Mouse (Mus musculus): ENCODE measurements around the gene Dot1l.

The Dot1l gene

DNA sequence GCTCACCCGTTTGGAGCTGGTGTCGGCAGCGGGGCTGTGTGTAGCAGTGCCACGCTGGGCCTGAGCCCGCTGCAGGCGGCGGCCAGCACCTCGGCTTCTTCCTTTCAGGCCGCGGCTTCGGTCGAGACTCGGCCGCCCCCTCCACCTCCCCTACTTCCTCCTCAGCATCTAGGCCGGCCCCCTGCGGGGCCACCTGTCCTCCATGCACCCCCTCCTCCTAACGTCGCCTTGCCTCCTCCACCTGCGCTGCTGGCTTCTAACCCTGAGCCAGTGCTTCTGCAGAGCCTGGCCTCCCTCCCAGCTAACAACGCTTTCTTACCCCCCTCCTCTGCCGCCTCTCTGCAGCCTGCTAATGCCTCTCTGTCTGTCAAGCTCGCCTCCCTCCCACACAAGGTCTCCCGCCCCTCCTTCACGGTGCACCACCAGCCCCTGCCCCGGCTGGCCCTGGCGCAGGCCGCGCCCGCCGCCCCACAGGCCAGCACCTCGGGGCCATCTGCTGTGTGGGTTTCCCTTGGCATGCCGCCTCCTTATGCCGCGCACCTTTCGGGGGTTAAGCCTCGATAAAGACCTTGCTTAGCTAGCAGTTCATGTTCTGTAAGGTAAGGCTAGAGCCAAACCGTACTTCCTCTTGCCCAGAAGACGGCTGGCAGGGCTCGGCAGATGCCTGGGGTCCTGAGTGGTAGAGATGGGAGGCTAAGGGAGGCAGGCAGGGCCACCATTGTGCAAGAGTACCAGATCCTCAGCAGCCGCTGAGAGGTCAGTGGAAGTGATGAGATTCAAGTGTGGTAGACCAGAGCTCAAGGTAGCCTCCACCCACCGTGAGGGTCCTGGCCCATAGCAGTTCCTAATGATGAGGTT lies 37.4 kb downstream of the Dot1l start:
- no peak for DNase-seq (ENCODE audit: low spot score in 2 of 2)

DNA sequence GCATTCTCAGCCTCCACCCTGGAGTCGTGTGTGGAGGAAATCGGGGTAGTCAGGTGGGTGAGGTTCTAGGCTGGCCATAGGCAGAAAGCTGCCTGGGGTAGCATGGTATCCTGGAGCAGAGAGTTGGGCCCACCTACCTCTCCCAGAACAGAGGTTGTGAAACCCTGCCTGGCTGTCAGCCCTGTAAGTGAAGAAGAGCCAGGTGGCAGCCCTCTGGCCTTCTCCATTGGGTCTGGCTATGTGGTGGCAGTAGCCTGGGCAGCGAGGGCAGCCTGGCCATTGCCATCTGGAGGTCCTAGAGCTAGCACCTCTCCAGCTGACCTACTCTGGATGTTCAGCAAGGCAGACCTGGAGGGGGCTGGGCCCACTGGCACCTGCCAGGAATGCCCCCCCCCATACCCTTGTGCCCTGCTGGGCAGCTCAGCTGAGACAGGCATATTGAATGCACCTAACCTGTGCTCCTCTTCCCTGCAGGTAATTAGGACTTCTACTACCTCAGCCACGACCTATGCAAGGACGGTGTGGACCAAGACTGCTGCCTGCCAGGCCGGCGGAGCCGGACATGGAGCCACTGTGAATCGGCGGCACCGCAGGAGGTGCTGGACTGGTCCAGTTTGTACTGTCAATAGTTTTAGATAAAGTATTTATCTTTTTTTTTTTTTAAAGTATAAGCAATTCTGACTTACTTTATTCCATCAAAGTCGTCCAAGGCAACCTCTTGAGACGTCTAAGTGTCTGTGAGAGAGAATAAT lies 38.2 kb downstream of the Dot1l start:
- no peak for DNase-seq (ENCODE audit: low spot score in 2 of 2)

GRCm38 (mm10) chr10:80793803-80794202 lies 38.8 kb downstream of the Dot1l start:
- no peak for DNase-seq (ENCODE audit: low spot score in 2 of 2)

- DNase-seq (ENCODE audit: low spot score in 2 of 2), result no peak
These were observed 39.7 kb downstream of the Dot1l start for GRCm38 (mm10) chr10:80794750-80795149.

DNA sequence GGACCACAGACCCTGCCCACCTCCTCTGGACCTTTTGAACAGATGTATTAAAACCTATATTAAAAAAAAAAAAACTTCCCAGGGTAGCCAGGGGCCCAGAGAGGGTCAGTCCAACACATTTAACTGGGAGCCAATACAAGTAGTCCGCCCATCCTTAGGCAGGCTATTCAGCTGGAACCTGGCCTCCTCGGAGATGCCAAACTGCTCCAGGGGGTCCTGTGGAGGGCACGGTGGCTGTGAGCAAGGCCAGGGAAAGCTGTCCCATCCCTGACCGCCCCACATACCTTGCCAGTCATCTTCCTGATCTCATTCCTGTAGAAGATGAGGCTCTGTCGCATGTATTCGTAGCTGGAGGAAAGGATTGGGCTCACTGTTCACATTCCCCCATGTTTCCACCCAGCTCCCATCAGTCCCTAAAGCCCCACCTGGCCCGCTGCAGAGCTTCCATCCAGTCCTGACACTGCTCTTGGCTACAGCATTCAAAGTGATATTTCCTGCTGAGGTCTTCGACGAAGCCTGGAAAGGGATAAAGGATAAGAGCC lies 41.4 kb downstream of the Dot1l start:
- DNase-seq (ENCODE audit: low spot score in 2 of 2), result no peak

DNA sequence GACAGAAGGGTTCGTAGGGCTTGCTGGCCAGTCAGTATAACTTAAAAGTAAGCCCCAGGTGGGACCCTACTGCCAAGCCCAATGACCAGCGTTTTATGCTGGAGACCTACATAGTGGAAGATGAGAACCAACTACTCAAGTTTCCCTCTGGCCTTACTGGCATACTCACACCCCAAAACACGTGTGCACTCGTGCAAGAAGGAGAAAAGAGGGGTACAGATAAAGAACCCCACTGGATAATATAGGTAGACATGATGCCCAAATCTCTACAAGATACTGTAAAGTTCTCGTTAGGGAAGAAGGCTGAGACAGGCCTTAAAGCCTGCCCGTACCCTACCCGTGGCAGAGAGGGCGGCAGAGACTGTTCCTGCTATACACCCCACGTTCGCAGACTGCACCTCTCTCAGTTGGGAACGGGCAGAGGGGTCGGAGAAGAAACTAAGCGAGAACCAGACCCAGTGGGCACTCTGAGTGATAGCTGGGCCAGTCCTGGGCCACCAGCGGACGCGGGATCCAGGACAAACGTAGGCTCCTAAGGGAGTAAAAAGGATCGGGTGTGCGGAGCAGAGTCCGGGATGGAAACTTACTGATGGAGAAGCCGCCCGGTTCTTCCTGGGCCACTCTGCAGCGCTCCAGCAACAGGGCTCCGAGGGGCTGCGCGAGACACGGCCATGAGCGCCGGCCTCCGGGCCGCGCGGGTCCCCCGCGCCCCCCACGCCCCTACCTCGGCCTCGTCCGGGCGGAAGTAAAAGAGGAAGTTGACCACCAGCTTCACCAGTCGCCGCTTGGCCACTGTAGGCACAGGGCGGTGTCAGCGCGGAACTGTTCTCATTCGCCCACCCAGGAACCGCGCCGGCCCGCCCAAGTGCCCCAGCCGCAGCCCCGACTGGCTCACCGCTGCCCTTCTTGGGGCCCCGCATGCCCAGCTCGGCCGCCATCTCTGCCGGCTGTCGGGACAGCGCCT lies 42.5 kb downstream of the Dot1l start:
- DNase-seq (ENCODE audit: low spot score in 2 of 2), result no peak

DNA sequence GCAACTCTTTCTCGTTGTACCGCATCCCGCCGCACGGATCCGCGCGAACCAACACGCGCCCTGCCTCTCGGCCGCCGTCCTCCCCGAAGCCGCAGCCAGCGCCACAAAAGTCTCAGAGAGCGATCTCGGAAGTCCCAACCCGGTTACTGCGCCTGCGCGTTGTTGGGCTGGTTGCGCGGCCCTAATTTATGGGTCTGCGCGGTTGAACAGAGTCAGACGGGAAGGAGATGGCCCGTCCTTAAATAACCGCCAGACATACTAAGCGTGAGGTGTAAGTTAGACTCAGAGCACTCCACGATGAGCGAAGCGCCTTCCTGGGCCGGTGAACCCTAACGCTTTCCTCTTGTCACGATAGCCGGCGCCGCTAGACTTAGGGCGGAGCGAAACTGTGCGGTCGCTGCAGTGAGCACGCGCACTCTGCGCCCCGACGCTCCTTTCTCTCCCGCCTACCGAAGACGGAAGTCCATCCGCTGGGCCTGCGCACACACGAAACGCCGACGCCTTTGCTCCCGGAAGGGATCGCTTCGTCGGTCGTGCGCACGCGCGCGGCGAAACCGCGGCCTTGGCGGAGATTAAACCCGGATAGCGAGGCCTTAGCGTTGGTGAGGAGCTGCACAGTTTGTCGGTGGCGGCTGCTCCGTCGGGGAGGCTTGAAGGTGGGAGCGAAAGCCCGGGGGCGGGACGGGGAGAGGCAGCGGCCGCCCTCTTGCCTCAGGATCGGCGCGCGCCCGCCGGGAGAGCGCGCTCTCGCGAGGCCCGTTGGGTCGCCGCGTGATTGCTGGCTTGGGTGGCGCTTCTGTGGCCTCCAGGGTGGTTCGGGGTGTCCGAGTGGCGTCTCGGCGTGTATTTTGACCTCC lies 43.4 kb downstream of the Dot1l start, which contains the start of the genes Sf3a2 and Plekhj1:
Gene Sf3a2 (plus strand): TSS at position 49 of the 857 bp plus-strand sequence.
Gene Plekhj1 (minus strand): TSS at position 477 of the 857 bp plus-strand sequence.
- peak; percentile 90 to 96 for DNase-seq (ENCODE audit: low spot score in 2 of 2)

DNA sequence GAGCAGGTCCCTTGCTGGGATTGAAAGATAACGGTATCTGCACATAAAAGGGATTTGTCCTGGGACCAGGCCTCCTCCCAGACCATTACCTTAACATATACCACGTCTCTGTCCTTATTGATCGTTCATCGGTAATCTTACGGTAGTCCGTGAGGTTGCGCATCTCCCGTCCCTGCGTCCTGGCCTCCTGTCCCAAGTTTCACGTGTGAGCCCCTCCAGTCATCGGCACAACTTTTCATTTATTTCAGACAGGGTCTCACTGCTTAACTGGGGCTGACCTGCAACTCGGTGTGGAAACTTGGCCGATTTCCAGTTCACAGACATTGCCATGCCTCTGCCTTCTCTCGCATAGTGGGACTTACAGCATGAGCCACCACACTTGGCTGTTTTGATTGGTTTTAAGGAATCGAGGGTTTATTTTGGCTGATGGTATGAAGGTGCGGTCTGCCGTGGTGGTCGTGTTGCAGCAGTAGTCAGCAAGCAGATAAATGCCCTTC lies 44.1 kb downstream of the Dot1l start:
- no peak for DNase-seq (ENCODE audit: low spot score in 2 of 2)

- no peak for DNase-seq (ENCODE audit: low spot score in 2 of 2)
These were observed 47.4 kb downstream of the Dot1l start for GRCm38 (mm10) chr10:80802204-80802912.

- no peak for DNase-seq (ENCODE audit: low spot score in 2 of 2)
These were observed 48.0 kb downstream of the Dot1l start for GRCm38 (mm10) chr10:80802996-80803395.

- no peak for DNase-seq (ENCODE audit: low spot score in 2 of 2)
These were observed 49.3 kb downstream of the Dot1l start for GRCm38 (mm10) chr10:80804340-80804739.

GRCm38 (mm10) chr10:80804916-80805315 lies 49.9 kb downstream of the Dot1l start, which contains the start of gene Amh:
Gene Amh (plus strand): TSS chr10:80805243.
- no peak for DNase-seq (ENCODE audit: low spot score in 2 of 2)

DNA sequence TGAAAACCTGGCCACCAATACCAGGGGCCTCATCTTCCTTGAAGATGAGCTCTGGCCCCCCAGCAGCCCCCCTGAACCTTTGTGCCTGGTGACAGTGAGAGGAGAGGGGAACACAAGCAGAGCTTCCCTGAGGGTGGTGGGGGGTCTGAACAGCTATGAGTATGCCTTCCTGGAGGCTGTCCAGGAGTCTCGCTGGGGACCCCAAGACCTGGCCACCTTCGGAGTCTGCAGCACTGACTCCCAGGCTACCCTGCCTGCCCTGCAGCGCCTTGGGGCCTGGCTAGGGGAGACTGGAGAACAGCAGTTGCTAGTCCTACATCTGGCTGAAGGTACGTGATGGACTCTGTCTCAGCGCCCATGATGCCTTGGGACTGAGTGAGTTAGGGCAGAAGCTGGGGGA lies 50.3 kb downstream of the Dot1l start:
- no peak for DNase-seq (ENCODE audit: low spot score in 2 of 2)

DNA sequence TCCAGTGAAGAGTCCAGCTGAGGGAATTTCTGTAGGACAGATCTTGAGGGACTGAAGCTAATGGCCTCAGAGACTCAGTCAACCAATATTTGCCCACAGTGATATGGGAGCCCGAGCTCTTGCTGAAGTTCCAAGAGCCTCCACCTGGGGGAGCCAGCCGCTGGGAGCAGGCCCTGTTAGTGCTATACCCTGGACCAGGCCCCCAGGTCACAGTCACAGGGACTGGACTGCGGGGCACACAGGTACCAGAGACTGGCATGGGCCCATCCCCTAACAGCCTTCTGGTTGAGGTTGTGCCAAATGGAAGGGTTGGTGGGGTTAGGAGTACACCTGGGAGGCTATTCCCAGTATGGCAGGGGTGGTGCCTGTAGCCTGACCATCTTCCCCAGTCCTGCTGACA lies 50.9 kb downstream of the Dot1l start:
- DNase-seq (ENCODE audit: low spot score in 2 of 2), result peak in 1 of 2 experiments; percentile 80

GRCm38 (mm10) chr10:80806341-80807056 lies 51.5 kb downstream of the Dot1l start:
- no peak for DNase-seq (ENCODE audit: low spot score in 2 of 2)

DNA sequence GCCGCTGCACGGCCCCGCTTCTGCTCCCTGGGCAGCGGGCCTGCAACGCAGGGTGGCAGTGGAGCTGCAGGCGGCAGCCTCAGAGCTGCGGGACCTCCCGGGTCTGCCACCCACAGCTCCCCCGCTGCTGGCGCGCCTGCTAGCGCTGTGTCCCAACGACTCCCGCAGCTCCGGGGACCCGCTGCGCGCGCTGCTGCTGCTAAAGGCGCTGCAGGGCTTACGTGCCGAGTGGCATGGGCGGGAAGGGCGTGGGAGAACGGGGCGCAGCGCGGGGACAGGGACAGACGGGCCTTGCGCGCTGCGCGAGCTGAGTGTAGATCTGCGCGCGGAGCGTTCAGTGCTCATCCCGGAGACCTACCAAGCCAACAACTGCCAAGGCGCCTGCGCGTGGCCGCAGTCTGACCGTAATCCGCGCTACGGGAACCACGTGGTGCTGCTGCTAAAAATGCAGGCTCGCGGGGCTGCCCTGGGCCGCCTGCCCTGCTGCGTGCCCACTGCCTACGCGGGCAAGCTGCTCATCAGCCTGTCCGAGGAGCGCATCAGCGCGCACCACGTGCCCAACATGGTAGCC lies 52.1 kb downstream of the Dot1l start:
- peak; percentile 86 to 90 for DNase-seq (ENCODE audit: low spot score in 2 of 2)

DNA sequence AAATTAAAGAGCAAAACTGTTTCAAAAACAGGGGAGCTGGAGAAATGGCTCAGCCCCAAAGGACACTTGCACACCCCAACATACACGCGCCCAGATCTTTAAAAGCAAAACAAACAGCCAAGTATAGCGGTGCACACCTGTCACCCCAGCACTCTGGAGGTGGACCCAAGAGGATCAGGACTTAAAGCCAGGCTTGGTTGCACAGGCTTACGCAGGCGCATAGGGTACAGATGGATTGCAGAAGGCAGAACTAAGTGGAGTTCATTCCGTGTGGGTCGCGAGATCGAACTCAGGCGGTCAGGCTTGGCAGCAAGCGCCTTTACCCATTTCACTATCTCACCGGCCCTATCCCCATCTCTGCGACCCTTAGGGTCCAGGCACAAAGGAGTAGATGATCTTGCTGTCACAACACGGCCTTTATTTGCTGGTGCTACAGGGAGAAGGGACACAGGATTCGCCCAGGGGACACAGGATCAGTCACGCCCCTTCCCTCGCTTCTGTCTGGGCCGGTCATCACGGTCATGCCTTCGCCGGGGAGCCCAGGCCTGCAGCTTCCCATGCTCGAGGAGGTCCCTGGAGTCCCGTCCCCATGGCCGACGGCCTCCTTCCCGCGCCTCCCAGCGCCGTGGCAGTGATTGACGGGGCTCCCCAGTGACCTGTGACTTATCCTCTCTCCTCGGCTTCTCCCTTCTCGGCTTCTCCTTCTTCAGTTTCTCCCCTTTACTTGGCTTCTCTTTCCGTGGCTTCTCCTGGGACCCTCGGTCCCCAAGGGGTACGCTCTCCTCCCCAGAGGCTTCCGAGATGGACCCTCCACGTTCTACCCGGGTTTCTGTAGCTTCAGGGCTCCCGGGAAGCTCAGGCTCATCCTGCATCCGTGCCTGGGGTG lies 53.3 kb downstream of the Dot1l start:
- DNase-seq (ENCODE audit: low spot score in 2 of 2), result no peak

Measured in left cerebral cortex, adult 9 months (tissue).